Mouse (Mus musculus): ENCODE results near the gene Gm10666. TPM values are rescaled to one million over a fixed set of nuclear protein-coding genes. Genes with fewer than 3 reads are reported as not detected.
"Not testable (repeated sequence)": the region's sequence is repeated elsewhere in the genome, so short reads cannot be mapped to it uniquely, and the experiment has no call there.

Gene Gm10666
- polyA plus RNA-seq (2015; fragmentation: Nextera tagmentation; extraction: Ambion mirVana): not detected in 2 replicates

- not testable (repeated sequence) for H3K9ac ChIP-seq (replicated peaks)
Observed at GRCm38 (mm10) chr7:22134641-22135040, at the start of gene Gm10666. Gene Gm10666, minus strand, starts transcription at chr7:22134741.

GRCm38 (mm10) chr7:22163935-22164334 is 29.4 kb upstream of the Gm10666 start, which contains the start of gene Vmn1r142:
Gene Vmn1r142, minus strand, starts transcription at chr7:22164035.
- H3K9ac ChIP-seq (replicated peaks); ATAC-seq (ENCODE audit: low FRiP score); H3K4me3 ChIP-seq (replicated peaks); H3K4me2 ChIP-seq; H3K27me3 ChIP-seq (replicated peaks); H3K27ac ChIP-seq (replicated peaks); H3K9me3 ChIP-seq (replicated peaks); H3K36me3 ChIP-seq; H3K4me1 ChIP-seq: not testable (repeated sequence)
- no CpG with 5 or more reads among the region's 3 CpGs for WGBS

More at GRCm38 (mm10) chr7:22134641-22135040, at the start of gene Gm10666:
- not testable (repeated sequence) for H3K36me3 ChIP-seq; H3K4me1 ChIP-seq; H3K9me3 ChIP-seq (replicated peaks); H3K4me2 ChIP-seq; H3K4me3 ChIP-seq (replicated peaks); H3K27me3 ChIP-seq (replicated peaks); ATAC-seq (ENCODE audit: low FRiP score); H3K27ac ChIP-seq (replicated peaks)
- no CpG with 5 or more reads among the region's 5 CpGs for WGBS

GRCm38 (mm10) chr7:22118145-22118544 is 16.4 kb downstream of the Gm10666 start, which contains the start of gene Gm16451:
Gene Gm16451, minus strand, starts transcription at chr7:22118245.
- H3K27ac ChIP-seq (replicated peaks); H3K4me2 ChIP-seq; ATAC-seq (ENCODE audit: low FRiP score); H3K36me3 ChIP-seq; H3K27me3 ChIP-seq (replicated peaks); H3K9me3 ChIP-seq (replicated peaks); H3K4me3 ChIP-seq (replicated peaks); H3K9ac ChIP-seq (replicated peaks); H3K4me1 ChIP-seq: not testable (repeated sequence)
- no CpG with 5 or more reads among the region's 2 CpGs for WGBS

Other genes starting within 250 kb of the Gm10666 start
- gene Gm5891, start 213.4 kb downstream of the Gm10666 start, polyA plus RNA-seq (2015; fragmentation: Nextera tagmentation; extraction: Ambion mirVana): not detected in 2 replicates
- gene Vmn1r137, start 140.2 kb downstream of the Gm10666 start, polyA plus RNA-seq (2015; fragmentation: Nextera tagmentation; extraction: Ambion mirVana): not detected in 2 replicates
- gene Vmn1r138, start 105.8 kb downstream of the Gm10666 start, polyA plus RNA-seq (2015; fragmentation: Nextera tagmentation; extraction: Ambion mirVana): not detected in 2 replicates
- not detected in 2 replicates for gene Gm6176, start 78.4 kb downstream of the Gm10666 start, polyA plus RNA-seq (2015; fragmentation: Nextera tagmentation; extraction: Ambion mirVana)
- not detected in 2 replicates for gene Vmn1r139, start 65.7 kb downstream of the Gm10666 start, polyA plus RNA-seq (2015; fragmentation: Nextera tagmentation; extraction: Ambion mirVana)
- gene Gm16451, start 16.5 kb downstream of the Gm10666 start, polyA plus RNA-seq (2015; fragmentation: Nextera tagmentation; extraction: Ambion mirVana): not detected in 2 replicates
- gene Vmn1r142, start 29.3 kb upstream of the Gm10666 start, polyA plus RNA-seq (2015; fragmentation: Nextera tagmentation; extraction: Ambion mirVana): not detected in 2 replicates
- gene Vmn1r143, start 54.6 kb upstream of the Gm10666 start, polyA plus RNA-seq (2015; fragmentation: Nextera tagmentation; extraction: Ambion mirVana): not detected in 2 replicates
- gene Gm8653, start 66.5 kb upstream of the Gm10666 start, polyA plus RNA-seq (2015; fragmentation: Nextera tagmentation; extraction: Ambion mirVana): not detected in 2 replicates
- gene Gm8453, start 94.7 kb upstream of the Gm10666 start, polyA plus RNA-seq (2015; fragmentation: Nextera tagmentation; extraction: Ambion mirVana): not detected in 2 replicates
- not detected in 2 replicates for gene Gm4187, start 195.0 kb upstream of the Gm10666 start, polyA plus RNA-seq (2015; fragmentation: Nextera tagmentation; extraction: Ambion mirVana)
- not detected in 2 replicates for gene Gm8660, start 236.3 kb upstream of the Gm10666 start, polyA plus RNA-seq (2015; fragmentation: Nextera tagmentation; extraction: Ambion mirVana)

All from neural tube, embryonic 15.5 days (tissue).